Mouse (Mus musculus) liver, embryonic 14.5 days (tissue): ENCODE data around the gene Spout1. TPM values are rescaled to one million over a fixed set of nuclear protein-coding genes. Genes with fewer than 3 reads are reported as not detected.
A peak's percentile ranks its signal among the peaks of the same experiment; 100 is the strongest.
"Not testable (repeated sequence)": the region's sequence is repeated elsewhere in the genome, so short reads cannot be mapped to it uniquely, and the experiment has no call there.

Experiments used
- ATAC-seq: fragments of 200-750 bp; cut with Nextera tagmentation; 2 replicates; pipeline ENCODE4 v1.8.0; 2017; ENCODE audit warnings: moderate number of reproducible peaks, mild to moderate bottlenecking, moderate library complexity; ENCODE audit not compliant: insufficient read depth
- DNase-seq, 3 experiments: peaks; one replicate each; pipeline ENCODE4 v3.0.0-alpha.2; 2012 to 2013; ENCODE audit warnings: low read depth in 3 of 3, low spot score in 3 of 3
- H3K27ac ChIP-seq: fragments of 300-500 bp; sonication (generic); 2 replicates; pipeline ENCODE4 v1.5.1; 2014; ENCODE audit warnings: moderate library complexity, mild to moderate bottlenecking, control low read depth, inconsistent platforms
- H3K27me3 ChIP-seq: fragments of 300-500 bp; sonication (generic); 2 replicates; pipeline ENCODE4 v1.6.1; 2014; ENCODE audit warnings: mild to moderate bottlenecking, low read length, moderate library complexity; ENCODE audit not compliant: control insufficient read depth, insufficient read depth
- H3K36me3 ChIP-seq: fragments of 300-500 bp; sonication (generic); replicated peaks from 2 replicates; pipeline ENCODE4 v1.6.1; 2014; ENCODE audit warnings: low read depth; ENCODE audit not compliant: control insufficient read depth, insufficient read depth
- H3K4me1 ChIP-seq, 2 experiments: fragments of 200-500 bp in 1 of 2; fragments of 300-500 bp in 1 of 2; sonication (generic) in 1 of 2; replicated peaks; 2 replicates each; pipeline ENCODE4 v1.6.1; 2012 to 2014; ENCODE audit warnings: antibody characterized with exemption in 1 of 2, inconsistent platforms in 1 of 2, low read length in 1 of 2; ENCODE audit not compliant: control insufficient read depth in 2 of 2, insufficient read depth in 2 of 2
- H3K4me2 ChIP-seq: fragments of 300-500 bp; sonication (generic); 2 replicates; pipeline ENCODE4 v1.6.1; 2014; ENCODE audit warnings: low read depth, mild to moderate bottlenecking, control low read depth, moderate library complexity
- H3K4me3 ChIP-seq, 2 experiments: fragments of 200-500 bp in 1 of 2; fragments of 300-500 bp in 1 of 2; sonication (generic) in 1 of 2; 2 replicates each; pipeline ENCODE4 v1.5.1; 2012 to 2014; ENCODE audit warnings: low read depth in 2 of 2, low read length in 2 of 2, mild to moderate bottlenecking in 2 of 2, control low read depth in 1 of 2, inconsistent platforms in 1 of 2, moderate library complexity in 1 of 2; ENCODE audit not compliant: insufficient read depth in 1 of 2
- H3K9ac ChIP-seq: fragments of 300-500 bp; sonication (generic); replicated peaks from 2 replicates; pipeline ENCODE4 v1.6.1; 2014; ENCODE audit warnings: mild to moderate bottlenecking, control low read depth, moderate library complexity
- H3K9me3 ChIP-seq: fragments of 300-500 bp; sonication (generic); 2 replicates; pipeline ENCODE4 v1.6.1; 2016; ENCODE audit warnings: low read length, mixed read lengths; ENCODE audit not compliant: control insufficient read depth
- CTCF ChIP-seq: IDR thresholded peaks from 2 replicates; pipeline ENCODE4 v1.5.1; 2016; ENCODE audit warnings: antibody characterized with exemption, low read depth, control low read depth
- EP300 ChIP-seq: IDR thresholded peaks from 2 replicates; pipeline ENCODE4 v1.6.1; 2016; ENCODE audit warnings: antibody characterized with exemption, low read depth
- WGBS: fragments of 180-500 bp; shearing (Covaris S2); extraction: QIAGEN DNeasy Blood & Tissue Kit; methylation state at CpG from one replicate; pipeline ENCODE4 v1.1.7; 2014; ENCODE audit not compliant: insufficient replicate concordance; 5-methylcytosine and 5-hydroxymethylcytosine counted together
- polyA plus RNA-seq, 2 experiments: library from polyadenylated mRNA; depleted of rRNA in 1 of 2; stranded (reverse) in 1 of 2; unstranded in 1 of 2; fragments of >200 nt; fragmentation: Nextera tagmentation in 1 of 2; extraction: Ambion mirVana in 1 of 2; gene quantifications; 2 replicates each; pipeline versions ENCODE4 v1.2.1 to v1.2.3; 2012 to 2014

Gene Spout1
- polyA plus RNA-seq, 2 experiments = 18.7 to 20.3 TPM

DNA sequence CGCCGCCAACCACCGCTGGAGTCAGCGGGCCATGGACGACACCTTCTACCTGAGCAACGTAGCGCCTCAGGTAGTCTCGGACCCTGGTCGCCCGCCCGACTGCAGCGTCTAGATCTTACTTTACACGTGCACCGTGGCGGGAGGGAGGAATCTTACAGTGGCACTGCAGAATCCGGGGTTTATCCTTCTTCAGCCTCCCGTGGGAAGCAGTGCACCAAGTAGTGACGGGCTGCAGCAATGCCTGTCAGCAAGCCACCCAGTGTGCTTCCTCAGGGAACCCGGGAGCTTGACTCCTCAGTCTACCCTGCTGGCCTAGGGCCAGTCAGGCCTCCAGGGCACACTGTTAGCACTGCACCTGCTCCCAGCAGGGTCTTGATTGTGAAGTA lies 6.3 kb downstream of the Spout1 start:
- ATAC-seq = no peak

GRCm38 (mm10) chr2:30171371-30171996 lies 6.8 kb downstream of the Spout1 start, which contains the start of gene Endog:
TSS of gene Endog (plus strand) at chr2:30171493.
- peak within 1 kb of the TSS; percentile 56 to 58 for H3K4me3 ChIP-seq
- DNase-seq (peak; percentile 56 to 59 (median 57)), ATAC-seq (peak; percentile 92)
- H3K27me3 ChIP-seq = no peaks in the 10 kb centered on the region
- WGBS = under 1% methylated on average over 75 of the region's 75 CpGs
- H3K4me1 ChIP-seq = no peaks in the 10 kb centered on the region; a peak in 1 of 4 replicates
- H3K9ac ChIP-seq = peak within 1 kb of the TSS; percentile 50
- TF ChIP-seq CTCF = no peak
- no peak for TF ChIP-seq EP300
- peaks cover 6% of the 10 kb centered on the region for H3K9me3 ChIP-seq
- peak within 1 kb of the TSS; percentile 88 for H3K4me2 ChIP-seq
- H3K36me3 ChIP-seq = peaks cover 23% of the 10 kb centered on the region
- no peak within 1 kb of the TSS for H3K27ac ChIP-seq

More for the DNA sequence above, 6.3 kb downstream of the Spout1 start:
- Histone ChIP-seq H3K27ac (no peak overlapping the region), H3K27me3 (no peaks in the 10 kb centered on the region), H3K9me3 (peaks cover 1% of the 10 kb centered on the region), H3K36me3 (peaks cover 23% of the 10 kb centered on the region), H3K9ac (peak overlapping the region; percentile 50), H3K4me2 (peak overlapping the region; percentile 88), H3K4me1 (peaks cover 0 to 2% of the 10 kb centered on the region in 2 experiments; a peak in 3 of 4 replicates), H3K4me3 (peak overlapping the region; percentile 56 to 58)
- TF ChIP-seq EP300 = no peak
- no peak for TF ChIP-seq CTCF
- 2% methylated on average over 19 of the region's 19 CpGs for WGBS
- no peak for DNase-seq

DNA sequence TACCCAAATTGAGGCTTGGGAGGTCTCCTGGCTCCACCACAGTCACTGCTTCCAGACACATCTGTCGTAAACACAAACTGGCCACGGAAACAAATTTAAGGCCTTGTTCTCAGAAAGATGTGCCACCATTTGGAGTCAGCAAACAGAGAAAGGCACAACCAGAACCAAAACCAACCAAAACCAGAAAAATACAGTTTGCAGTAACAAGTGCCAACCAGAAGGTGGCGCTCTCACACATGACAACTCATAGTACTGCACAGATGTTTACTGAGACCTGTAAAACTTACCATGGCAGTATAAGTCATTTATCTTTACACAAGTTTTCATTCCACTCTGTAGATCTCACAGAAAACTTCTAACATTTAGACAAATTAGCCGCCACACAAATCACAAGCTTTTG lies 11.6 kb downstream of the Spout1 start:
- TF ChIP-seq CTCF (peak; percentile 41; the same call in 1 of the 2 replicates), EP300 (no peak)
- Histone ChIP-seq H3K27ac (no peak overlapping the region), H3K4me1 (no peaks in the 10 kb centered on the region), H3K9me3 (peaks cover 10% of the 10 kb centered on the region), H3K4me3 (no peak overlapping the region), H3K36me3 (no peaks in the 10 kb centered on the region), H3K4me2 (no peak overlapping the region), H3K9ac (no peak overlapping the region), H3K27me3 (no peaks in the 10 kb centered on the region)
- no peak for DNase-seq
- ATAC-seq = no peak
- 42% methylated on average over 4 of the region's 4 CpGs for WGBS

DNA sequence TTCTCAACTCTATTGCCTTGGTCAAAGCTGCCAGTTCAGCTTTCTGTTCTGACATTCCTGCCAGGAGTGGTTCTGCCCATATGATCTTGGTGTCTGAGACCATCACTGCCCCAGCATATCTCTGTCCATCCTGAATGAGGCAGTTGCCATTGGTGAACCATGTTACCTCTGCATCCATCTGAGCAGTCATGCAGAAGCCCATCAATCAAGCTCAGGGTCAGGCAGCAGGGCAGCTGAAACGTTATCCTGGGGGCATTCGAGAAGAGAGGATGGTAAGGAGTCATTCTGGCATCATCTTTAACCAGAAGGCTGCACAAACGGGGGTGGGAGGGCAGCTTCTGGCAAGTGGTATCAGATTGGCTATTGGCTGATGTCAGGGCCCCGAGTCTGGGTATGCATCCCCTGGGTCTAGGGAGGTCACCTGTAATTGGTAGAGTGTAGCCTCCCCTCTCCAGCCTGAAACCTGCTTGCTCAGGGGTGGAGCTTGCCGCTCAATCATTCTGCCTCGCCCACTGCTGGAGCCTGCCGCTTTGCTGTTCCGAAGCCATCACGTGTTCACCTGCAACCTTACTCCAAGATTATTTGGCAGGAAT lies 13.8 kb downstream of the Spout1 start:
- Histone ChIP-seq H3K4me1 (no peaks in the 10 kb centered on the region), H3K9ac (no peak overlapping the region), H3K9me3 (peaks cover 10% of the 10 kb centered on the region), H3K4me2 (no peak overlapping the region), H3K36me3 (no peaks in the 10 kb centered on the region), H3K27me3 (no peaks in the 10 kb centered on the region), H3K27ac (no peak overlapping the region), H3K4me3 (no peak overlapping the region)
- WGBS = 54% methylated on average over 9 of the region's 9 CpGs
- TF ChIP-seq CTCF (no peak), EP300 (no peak)
- DNase-seq = no peak
- no peak for ATAC-seq

GRCm38 (mm10) chr2:30161809-30162208 lies 16.4 kb downstream of the Spout1 start:
- no peak overlapping the region for H3K4me3 ChIP-seq
- H3K9ac ChIP-seq = no peak overlapping the region
- no peaks in the 10 kb centered on the region for H3K27me3 ChIP-seq
- ATAC-seq = no peak
- peaks cover 7% of the 10 kb centered on the region for H3K9me3 ChIP-seq
- H3K27ac ChIP-seq = no peak overlapping the region
- 0 out of 2 replicates have a peak, but pooled peaks have one; percentile 5 for TF ChIP-seq EP300
- TF ChIP-seq CTCF = peak; percentile 65
- DNase-seq = peak in 2 of 3 experiments; percentile 33 to 44
- H3K4me1 ChIP-seq = no peaks in the 10 kb centered on the region
- H3K4me2 ChIP-seq = no peak overlapping the region
- H3K36me3 ChIP-seq = no peaks in the 10 kb centered on the region

DNA sequence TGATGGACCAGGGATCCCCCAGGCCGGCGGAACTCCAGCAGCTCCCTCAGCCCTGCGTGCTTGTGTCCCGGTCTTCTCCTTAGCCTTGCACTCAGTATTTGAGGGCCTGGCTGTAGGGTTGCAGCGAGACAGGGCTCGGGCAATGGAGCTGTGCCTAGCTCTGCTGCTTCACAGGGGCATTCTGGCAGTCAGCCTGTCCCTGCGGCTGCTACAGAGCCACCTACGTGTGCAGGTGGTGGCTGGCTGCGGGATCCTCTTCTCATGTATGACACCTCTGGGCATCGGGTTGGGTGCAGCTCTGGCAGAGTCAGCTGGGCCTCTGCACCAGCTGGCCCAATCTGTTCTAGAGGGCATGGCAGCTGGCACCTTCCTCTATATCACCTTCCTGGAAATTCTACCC lies 18.4 kb downstream of the Spout1 start:
- not testable (repeated sequence) for H3K4me1 ChIP-seq, H3K4me3 ChIP-seq, ATAC-seq, H3K36me3 ChIP-seq, H3K9me3 ChIP-seq, H3K9ac ChIP-seq, H3K27me3 ChIP-seq, DNase-seq, H3K4me2 ChIP-seq, H3K27ac ChIP-seq
- 77% methylated on average over 5 of the region's 10 CpGs for WGBS
